9 mouse cellular contexts compared by ENCODE assay signal in the genomic region with DNA sequence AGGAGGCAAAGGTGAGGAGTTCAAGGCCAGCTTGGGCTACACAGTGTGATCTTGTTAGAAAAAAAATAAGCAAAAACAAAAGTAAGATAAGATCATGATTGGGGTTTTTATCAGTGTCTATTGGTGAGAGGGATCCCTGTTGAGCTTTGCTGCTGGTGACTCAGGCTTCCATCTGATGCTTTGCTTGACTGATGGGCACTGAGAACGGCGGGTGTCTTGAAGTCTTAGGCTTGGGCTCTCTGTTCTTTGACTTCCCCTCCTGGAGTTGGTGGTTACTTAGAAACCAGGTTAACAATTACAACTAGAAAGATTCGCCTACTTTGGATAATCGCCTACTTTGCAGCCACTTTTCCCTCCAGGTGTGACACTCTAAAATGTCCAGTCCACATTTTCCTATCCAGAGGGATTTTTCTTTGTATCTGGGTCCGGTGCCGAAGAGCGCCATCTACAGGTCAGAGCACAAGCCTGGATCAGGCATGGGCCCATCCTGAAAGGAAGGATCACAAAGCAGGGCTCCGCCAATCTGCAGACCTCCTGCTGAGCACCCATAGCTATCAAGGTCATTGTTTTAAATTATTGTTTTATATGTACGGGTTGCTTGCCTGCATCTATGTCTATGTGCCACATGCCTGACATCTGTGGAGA. TPM values are rescaled to one million over a fixed set of nuclear protein-coding genes. Genes with fewer than 3 reads are reported as not detected.
A peak's percentile ranks its signal among the peaks of the same experiment; 100 is the strongest.
DNase-seq lines count a peak whose midpoint lies in the region; ATAC-seq and TF ChIP-seq lines count a peak whose summit lies in the region.
"Had no signal": no experiment of that assay in that cellular context is flagged by ENCODE, and none has a peak within 500 bp of the region (broad histone marks: within the 10 kb centered on the region; RNA-seq: fewer than 3 reads in every experiment).

No protein-coding gene starts in this region.

- no peak overlapping the region for H3K27ac ChIP-seq in liver, adult 2 months (replicated peaks; ENCODE audit: insufficient read depth, low read depth, low read length)
- no peak overlapping the region for H3K27ac ChIP-seq in liver, embryonic 12.5 days
- H3K27ac ChIP-seq: embryonic facial prominence, embryonic 15.5 days had no signal

- ATAC-seq in liver, embryonic 12.5 days: no peak
- peak; percentile 27; the same call in 1 of the 2 replicates for ATAC-seq in megakaryocyte progenitor cell, adult 5-6 weeks (replicated peaks; ENCODE audit: poor library complexity)

- no peaks in the 10 kb centered on the region for H3K4me1 ChIP-seq in liver, adult 2 months (ENCODE audit: control insufficient read depth, insufficient read depth, low read length)
- H3K4me1 ChIP-seq in liver, embryonic 12.5 days: peaks cover 37% of the 10 kb centered on the region

- no peak for TF ChIP-seq POLR2A in liver, adult 2 months (IDR thresholded peaks at IDR 0.05; ENCODE audit: extremely low read depth, insufficient read depth, low read length)

- H3K4me3 ChIP-seq in liver, adult 2 months (ENCODE audit: insufficient read depth, low read depth, low read length): no peak overlapping the region
- H3K4me3 ChIP-seq in liver, embryonic 12.5 days: no peak overlapping the region
- H3K4me3 ChIP-seq: embryonic facial prominence, embryonic 15.5 days had no signal

- no peaks in the 10 kb centered on the region for H3K27me3 ChIP-seq in liver, adult 2 months (ENCODE audit: control insufficient read depth, insufficient read depth, low read length)
- no peaks in the 10 kb centered on the region for H3K27me3 ChIP-seq in liver, embryonic 12.5 days (replicated peaks)
- H3K27me3 ChIP-seq: embryonic facial prominence, embryonic 15.5 days had no signal

- peak; percentile 41 to 78 for DNase-seq in adrenal gland, adult (ENCODE audit: inconsistent age in 2 of 2, low spot score in 1 of 2)
- DNase-seq in adrenal gland, adult 8-10 months: no peak
- DNase-seq in liver, adult 2 months (ENCODE audit: extremely low read depth, low read depth, low spot score): no peak
- DNase-seq in embryo, embryonic 10.5 days (ENCODE audit: low spot score): peak; percentile 46
- no peak for DNase-seq in layer of hippocampus, postnatal 14 days (ENCODE audit: low spot score in 2 of 2)
- DNase-seq in urinary bladder, postnatal 25 days (ENCODE audit: low spot score): no peak

- 53% methylated on average over 9 of the region's 9 CpGs for WGBS in liver, adult 2 months
- 47% methylated on average over 9 of the region's 9 CpGs for WGBS in liver, embryonic 12.5 days (ENCODE audit: insufficient replicate concordance)

- H3K9me3 ChIP-seq in liver, embryonic 12.5 days (replicated peaks): no peaks in the 10 kb centered on the region
- H3K9me3 ChIP-seq: embryonic facial prominence, embryonic 15.5 days had no signal

- TF ChIP-seq CTCF in liver, adult 2 months (IDR thresholded peaks at IDR 0.05; ENCODE audit: low read depth, low read length): peak; percentile 84

- no peaks in the 10 kb centered on the region for H3K36me3 ChIP-seq in liver, adult 2 months (ENCODE audit: control insufficient read depth, insufficient read depth, low read length)
- H3K36me3 ChIP-seq in liver, embryonic 12.5 days: no peaks in the 10 kb centered on the region
- H3K36me3 ChIP-seq: embryonic facial prominence, embryonic 15.5 days had no signal

- no peak overlapping the region for H3K4me2 ChIP-seq in liver, embryonic 12.5 days
- H3K4me2 ChIP-seq: embryonic facial prominence, embryonic 15.5 days had no signal

- H3K79me2 ChIP-seq in liver, adult 2 months (ENCODE audit: control insufficient read depth, insufficient read depth, low read length): no peaks in the 10 kb centered on the region

- H3K9ac ChIP-seq in liver, adult 2 months (ENCODE audit: low read depth, low read length): no peak overlapping the region
- H3K9ac ChIP-seq in liver, embryonic 12.5 days: no peak overlapping the region
- H3K9ac ChIP-seq: embryonic facial prominence, embryonic 15.5 days had no signal

RNA-seq across cellular contexts. Expression of a gene that starts 34.1 kb away (rescaled TPM):
- total RNA-seq in adrenal gland, adult 8-10 months (2022): 1 to 10 TPM; 4.1 to 7.3 (median 5.4) TPM
- 1.7 and 2.8 TPM in 2 replicates for total RNA-seq in liver, adult 2 months (2014; rRNA removed)
- 0.57 and 0.77 TPM in 2 replicates for polyA plus RNA-seq in liver, adult 2 months (2012; rRNA removed)
- polyA plus RNA-seq in liver, embryonic 12.5 days (2016; fragmentation: Nextera tagmentation; extraction: Ambion mirVana): 6.6 and 8.3 TPM in 2 replicates
- 37.6 and 50.4 TPM in 2 replicates for total RNA-seq in megakaryocyte progenitor cell, adult 5-6 weeks (2015)
- 24.0 and 28.9 TPM in 2 replicates for total RNA-seq in megakaryocyte progenitor cell, adult 5-6 weeks (2017)
- total RNA-seq in layer of hippocampus, postnatal 14 days (2021): 10 to 100 TPM; 66.1 to 68.3 TPM

Comparison
In these comparisons a context has a peak if more than half of its experiments do, and no peak if none do; other contexts are left out.
1. DNase-seq: peak in adrenal gland, adult (2 of 2) and embryo, embryonic 10.5 days (single experiment); none in adrenal gland, adult 8-10 months (single experiment), liver, adult 2 months (single experiment), layer of hippocampus, postnatal 14 days (0 of 2) and urinary bladder, postnatal 25 days (single experiment).